Mouse (Mus musculus) cerebellum, adult (tissue): ENCODE measurements at regions not wholly inside any gene's neighbourhood (a gene's known extent, or its start where the extent isn't known, plus 50 kb on each side); places are given as distances from the start of the nearest gene placed in this dataset.
"Not testable (repeated sequence)": the region's sequence is repeated elsewhere in the genome, so short reads cannot be mapped to it uniquely, and the experiment has no call there.

Experiments
- ATAC-seq: cut with Nextera tagmentation; 2 replicates; pipeline ENCODE4 v1.9.2; 2017; ENCODE audit warnings: mild to moderate bottlenecking, moderate library complexity, mixed read lengths; ENCODE audit not compliant: insufficient number of reproducible peaks, low FRiP score, low TSS enrichment

DNA sequence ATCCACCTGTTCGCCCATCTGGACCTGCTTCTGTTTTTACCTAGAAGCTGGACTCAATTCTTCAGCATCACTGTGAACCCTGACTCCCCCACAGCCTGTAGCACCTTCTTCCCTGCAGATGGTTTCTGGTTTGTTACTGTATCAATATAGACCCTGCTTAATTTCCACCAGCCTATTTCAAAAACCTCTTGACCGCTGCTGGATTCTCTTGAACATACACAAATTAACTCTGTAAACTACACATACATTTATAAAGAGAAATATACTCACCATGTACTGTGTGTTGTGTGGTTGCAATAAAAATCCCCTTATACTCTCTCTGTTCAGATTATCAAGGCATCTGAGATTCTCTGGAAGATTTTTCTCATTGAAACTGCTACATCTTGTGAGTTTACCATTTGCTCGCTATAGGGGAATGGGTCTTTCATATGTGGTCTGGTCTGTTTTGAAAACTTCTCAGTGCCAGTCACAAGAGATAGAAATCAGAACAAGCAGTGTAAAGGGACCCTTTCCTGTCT lies 89.8 kb upstream of the Cpsf6 start:
- no peak for ATAC-seq

DNA sequence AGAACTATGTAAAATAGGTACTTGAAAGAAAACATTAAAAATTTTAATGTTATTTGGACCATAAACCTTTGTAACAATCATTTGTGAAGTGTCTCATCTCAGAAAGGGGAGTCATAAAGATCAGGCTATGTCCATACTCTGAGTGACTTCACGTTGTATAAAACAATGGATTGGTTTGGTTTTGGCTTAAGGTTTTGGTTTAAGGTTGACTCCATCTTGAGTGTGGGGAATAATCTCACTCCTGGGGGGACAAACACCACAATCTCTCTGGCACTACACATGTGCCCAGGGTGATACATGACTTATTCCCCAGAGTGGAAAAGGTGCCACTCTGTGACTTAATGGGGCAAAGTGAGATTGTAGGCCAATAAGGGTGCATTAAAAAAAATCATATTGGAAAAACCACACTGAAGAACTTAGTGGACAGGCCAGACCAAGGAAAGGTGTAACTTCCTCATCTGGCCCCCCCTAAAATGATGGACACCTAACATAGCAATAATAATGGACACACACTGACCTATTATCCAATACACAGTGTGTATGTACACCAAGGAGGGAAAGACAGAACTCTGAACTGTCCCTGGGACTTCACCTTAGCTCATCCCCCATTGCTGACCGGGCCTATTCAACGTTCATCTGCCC lies 89.2 kb upstream of the Cpsf6 start:
- no peak for ATAC-seq

DNA sequence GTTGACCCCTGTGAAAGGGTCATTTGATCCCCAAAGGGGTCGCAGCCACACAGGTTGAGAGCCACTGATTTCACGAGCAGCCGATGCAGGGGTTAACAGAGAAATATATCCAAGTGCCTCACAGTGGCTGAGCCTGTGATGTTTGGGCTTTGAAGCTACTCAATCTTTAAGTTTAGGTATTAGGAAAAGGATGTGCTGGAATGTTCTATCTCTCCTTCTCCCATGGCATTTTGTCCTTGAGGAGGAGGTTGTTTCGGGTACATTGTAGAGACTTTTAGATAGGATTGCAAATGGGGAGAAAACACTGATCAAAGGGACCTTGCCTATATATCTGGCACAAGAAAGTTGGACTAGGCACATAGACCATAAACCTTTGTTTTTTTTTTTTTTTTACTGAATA lies 88.6 kb upstream of the Cpsf6 start:
- ATAC-seq, result no peak

DNA sequence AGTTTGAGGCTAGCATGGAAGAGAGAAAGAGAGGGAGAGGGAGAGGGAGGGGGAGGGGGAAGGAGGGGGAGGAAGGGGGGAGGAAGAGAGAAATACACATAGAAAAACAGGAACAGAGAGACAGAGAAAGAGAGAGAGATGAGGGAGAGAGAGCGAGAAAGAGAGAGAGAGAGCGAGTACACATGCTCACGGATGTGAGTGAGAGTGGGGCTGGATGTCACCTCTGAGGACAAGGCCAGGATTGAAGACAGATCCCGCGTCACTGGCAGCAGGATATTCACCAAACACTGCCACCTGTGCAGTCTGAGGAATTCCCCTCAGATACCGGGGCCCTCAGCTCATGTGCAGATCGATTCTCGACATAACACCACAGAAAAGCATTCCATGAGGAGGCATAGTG lies 87.3 kb upstream of the Cpsf6 start:
- no peak for ATAC-seq

DNA sequence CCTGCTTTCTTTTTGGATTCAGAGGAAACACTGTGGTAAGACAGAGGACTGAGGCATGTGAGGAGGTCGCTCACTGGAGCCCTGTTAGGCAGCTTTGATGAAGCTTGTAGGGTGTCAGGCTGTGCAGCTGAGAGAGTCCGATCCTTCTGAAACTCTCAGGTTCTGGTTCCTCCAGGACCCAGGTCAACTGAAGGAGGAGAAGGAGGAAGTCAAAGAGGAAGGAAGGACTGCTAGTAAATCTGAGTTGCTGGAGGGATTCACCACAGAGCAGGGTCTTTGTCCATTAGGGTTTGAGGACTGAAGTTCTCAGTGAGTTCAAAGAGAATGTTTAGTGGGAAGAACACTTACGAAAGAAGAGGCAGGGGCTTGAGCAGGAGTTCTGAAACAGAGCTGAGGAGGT lies 86.6 kb upstream of the Cpsf6 start:
- ATAC-seq, result no peak

DNA sequence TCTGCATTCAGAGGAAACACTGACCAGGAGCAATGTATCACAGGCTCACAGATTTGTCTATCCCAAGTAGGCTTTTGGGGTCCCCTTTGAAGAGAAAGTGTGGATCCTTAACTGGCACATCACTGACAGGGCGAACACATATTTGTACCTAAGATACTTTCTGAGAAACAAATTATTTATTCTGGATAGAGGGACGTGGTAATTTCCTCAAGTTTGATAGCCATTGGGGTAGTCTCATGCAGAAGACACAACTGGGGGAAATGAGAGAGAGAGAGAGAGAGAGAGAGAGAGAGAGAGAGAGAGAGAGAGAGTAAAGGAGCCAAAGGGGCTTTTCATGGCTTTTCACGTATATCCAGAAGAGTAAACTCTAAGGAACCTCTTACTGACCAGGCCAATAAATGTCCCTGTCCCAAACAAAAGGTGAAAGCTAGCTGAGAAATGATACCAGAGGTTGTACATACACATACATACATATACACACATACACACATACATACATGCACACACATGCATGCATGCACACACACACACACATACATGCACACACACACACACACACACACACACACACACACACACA lies 85.9 kb upstream of the Cpsf6 start:
- no peak for ATAC-seq

DNA sequence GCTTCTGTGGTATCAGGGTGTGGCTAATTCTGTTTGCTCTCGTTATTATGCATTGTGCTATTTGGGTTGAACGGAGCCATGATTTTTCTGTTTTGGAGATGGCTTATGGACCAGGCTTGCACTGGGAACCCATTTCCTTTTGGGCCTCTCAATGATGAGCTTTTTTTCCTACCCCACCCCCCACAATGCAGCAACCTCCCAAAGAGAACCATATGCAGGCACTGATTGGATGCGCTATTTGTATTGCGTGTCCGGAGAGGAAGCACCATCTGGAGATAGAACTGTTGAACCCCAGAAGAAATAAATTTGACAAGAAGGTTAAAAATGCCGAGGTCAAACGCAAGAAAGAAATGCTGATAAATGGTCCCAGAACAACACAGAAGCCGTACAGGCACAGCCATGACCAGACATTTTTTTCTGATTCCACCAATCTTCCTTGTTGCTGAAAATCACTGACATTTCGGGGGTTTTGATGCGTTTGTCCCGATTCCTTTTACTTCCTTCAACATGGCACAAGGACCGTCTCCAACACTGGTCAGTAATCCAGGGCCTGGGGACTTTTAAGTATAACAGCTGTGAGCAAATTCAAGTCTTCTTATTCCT lies 85.3 kb upstream of the Cpsf6 start:
- no peak for ATAC-seq

DNA sequence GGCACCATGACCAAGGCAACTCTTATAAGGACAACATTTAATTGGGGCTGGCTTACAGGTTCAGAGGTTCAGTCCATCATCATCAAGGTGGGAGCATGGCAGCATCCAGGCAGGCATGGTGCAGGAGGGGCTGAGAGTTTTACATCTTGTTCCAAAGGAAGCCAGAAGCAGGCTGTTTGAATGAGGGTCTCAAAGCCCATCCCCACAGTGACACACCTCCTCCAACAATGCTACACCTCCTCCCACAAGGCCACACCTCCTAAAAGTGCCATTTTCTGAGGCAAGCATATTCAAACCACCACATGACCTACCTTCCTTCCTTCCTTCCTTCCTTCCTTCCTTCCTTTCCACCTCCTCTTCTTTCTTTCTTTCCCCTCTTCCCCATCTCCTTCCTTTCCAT lies 84.5 kb upstream of the Cpsf6 start:
- ATAC-seq, result not testable (repeated sequence)

DNA sequence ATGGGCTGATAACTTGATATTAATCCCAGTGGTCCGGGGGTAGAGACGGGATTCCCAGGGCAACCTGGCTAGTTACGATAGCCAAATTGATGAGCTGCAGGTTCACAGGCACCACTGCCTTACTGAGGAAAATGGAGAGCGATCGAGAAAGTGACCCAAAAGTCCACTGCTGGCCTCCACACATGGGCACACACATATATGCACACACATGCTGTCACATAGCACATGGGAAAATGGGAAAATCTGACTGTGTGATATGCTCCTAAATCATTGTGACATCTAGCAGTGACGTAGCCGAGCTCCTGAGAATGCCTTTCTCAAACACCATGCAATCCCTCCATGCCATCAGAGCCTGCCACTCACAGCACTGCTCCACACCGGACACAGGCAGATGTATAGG lies 83.8 kb upstream of the Cpsf6 start:
- ATAC-seq, result no peak

DNA sequence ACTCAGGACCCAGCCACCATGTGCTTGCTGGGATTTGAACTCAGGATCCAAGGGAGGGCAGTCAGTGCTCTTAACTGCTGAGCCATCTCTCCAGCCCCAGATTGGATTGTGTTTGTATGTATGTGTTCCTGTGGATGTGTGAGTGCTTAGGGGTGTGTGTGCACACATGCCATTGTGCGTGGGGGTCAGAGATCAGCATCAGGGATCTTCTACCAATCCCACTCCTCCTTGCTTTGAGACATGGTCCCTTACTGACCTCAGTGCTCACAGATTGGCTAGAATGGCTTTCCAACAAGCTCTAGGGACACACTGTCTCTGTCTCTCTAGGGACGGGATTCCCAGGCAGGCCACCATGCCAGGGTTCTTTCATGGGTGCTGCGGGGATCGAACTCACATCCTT lies 83.1 kb upstream of the Cpsf6 start:
- ATAC-seq, result no peak

DNA sequence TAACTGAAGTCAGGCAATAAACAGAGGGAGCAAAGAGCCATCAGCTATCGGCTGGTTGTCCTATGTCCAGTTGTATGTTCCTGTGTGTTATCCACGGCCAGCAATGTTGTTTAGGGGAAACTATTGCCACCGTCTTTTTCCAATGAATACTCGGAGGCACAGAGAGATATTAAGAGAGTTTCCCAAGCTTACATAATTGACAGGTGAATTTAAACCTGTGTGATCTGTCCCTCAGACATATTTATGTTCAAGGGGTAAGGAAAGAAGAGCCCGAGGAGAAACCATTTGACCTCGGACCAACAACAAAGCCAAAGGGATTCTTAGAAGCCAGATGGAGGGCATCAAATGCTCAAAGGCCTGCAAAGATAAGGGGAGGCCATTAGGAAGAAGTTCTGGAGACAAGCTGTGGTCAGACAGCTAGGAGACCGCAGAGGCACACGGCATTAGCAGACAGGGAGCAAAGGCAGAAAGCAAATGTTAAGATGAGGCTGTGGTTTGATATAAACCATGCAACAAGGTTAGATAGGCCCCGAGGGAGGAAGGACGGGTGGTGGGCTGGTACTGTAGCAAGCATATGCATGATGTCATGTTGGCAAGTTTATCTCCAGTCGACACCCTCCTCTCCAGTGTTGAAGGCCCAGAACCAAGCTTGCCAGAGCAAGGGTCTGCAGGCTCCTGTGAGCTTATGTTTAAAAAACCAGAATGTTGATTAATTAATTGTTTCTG lies 82.1 kb upstream of the Cpsf6 start:
- no peak for ATAC-seq

DNA sequence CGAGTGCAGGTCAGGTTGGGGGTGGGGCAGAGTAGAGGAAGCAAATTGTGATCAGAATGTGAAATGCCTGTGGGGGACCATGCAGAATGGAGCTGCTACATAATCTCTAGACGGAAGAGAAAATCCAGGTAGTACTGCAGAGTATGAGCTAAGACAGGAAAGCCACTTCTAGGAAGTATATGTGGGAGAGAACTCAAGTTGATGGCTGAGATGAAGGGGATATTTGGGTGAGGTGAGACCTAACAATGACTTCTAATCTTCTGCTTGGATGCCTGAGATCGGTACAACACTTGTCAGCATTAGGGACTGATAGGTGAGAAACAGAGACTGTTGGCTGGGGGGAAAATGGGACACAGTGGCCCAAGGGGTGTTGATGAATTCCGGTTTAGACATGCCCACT lies 81.4 kb upstream of the Cpsf6 start:
- no peak for ATAC-seq

DNA sequence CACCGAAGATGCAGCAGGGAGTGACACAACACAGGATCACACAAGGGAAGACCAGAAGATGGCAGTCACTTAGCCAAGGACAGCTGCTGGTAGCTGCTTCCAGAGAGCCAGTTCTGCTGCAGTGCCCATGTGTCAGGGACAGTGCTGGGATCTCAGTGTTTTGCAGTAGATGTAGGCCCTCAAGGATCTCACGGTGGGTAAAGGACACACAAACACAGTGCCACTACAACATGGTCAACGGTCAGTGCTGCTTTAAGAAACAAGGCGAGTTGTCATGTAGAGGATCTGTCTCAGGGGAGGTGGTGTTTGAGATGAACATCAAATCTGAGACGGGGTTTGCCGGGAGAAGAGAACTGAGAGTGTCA lies 80.5 kb upstream of the Cpsf6 start:
- ATAC-seq, result no peak

DNA sequence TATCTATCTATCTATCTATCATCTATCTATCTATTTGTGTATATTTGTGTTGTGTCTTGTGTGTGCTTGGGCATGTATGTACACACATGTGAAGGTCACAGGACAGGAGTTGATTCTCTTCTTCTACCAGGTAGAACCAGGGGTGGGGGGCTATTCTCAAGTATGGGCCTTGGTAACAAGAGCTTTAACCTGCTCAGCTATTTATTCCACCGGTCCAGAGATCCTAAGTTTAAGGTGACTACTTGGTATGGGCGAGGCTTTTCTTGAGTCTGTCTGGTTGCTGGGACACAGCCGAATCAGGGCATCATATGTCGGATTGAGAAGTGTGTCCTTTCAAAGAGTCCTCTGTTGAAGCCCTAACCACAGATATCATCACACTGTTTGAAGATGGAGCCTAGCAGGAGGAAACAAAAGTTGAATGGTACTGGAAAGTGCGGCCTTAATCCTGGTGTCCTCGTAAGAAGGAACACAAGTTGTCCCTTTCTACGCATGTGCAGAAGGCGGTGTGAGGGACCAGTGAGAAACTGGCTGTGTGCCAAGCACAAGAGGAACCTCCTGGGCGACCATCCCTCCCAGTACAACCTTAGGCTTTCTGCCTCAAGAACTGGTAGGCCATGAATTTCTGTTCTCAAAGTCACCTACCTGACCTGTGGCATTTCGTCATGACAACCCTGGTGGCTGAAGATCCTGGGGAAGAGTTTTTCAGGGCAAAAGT lies 80.0 kb upstream of the Cpsf6 start:
- ATAC-seq, result no peak

DNA sequence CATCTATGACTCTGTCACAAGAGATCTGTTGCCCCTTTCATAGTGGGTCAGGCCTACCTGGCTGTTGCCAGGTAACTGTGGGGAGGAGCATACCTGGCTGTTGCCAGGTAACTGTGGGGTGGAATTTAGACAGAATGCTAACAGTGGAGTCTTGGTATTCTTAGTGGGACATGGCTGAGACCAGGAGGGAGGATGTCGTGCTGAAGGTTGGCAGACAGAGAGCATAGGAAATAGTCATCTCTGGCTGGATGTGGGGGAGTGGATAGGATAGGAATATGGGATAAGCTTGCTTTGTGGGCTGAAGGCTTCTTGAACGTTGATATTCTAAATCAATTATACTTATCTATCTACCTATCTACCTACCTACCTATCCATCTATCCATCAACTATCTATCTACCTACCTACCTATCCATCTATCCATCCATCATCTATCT lies 79.2 kb upstream of the Cpsf6 start:
- no peak for ATAC-seq

DNA sequence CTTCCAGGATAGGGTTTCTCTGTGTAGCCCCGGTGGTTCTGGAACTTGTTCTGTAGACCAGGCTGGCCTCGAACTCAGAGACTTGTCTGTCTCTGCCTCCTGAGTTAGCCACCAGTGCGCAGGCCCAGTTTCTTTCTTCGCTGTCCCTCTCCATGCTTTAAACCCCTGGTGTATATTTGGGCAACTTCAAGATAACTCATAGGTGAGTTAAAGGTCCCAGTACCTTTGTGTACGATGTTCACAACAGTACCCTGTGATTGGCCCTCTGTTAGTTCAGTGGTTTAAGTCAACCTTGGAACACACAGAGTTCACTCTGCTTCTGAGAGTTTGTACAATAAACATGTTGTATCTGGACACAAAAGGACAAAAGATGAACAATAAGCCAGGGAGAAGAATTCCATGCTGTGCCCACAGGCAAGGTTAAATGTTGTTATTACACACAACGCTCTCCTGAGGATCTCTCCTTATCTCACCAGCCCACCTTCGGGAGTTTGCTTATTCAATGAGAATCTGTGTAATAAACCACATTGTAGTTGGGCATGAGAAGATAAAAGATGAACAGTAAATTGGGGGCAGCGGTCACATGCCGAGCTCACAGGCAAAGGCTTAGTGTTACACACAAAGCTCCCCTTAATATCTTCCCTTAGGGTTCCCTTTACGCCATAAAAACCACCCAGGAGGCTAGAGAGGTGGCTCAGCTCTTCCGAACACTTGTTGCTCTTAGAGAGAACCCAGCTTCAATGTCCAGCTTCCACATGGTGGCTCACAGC lies 78.6 kb upstream of the Cpsf6 start:
- no peak for ATAC-seq

DNA sequence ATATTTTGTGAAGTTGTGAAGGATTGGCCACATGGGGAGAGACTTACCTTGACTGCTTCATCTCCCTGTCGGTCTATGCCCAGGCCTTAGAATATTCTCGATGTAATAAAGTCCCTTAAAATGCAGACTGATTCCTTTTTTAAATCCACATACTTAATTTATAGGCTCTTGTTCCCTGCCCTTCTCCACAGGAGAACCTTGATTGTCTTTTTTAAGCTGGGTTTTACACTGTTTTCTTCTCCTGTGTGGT lies 77.8 kb upstream of the Cpsf6 start:
- ATAC-seq, result no peak

DNA sequence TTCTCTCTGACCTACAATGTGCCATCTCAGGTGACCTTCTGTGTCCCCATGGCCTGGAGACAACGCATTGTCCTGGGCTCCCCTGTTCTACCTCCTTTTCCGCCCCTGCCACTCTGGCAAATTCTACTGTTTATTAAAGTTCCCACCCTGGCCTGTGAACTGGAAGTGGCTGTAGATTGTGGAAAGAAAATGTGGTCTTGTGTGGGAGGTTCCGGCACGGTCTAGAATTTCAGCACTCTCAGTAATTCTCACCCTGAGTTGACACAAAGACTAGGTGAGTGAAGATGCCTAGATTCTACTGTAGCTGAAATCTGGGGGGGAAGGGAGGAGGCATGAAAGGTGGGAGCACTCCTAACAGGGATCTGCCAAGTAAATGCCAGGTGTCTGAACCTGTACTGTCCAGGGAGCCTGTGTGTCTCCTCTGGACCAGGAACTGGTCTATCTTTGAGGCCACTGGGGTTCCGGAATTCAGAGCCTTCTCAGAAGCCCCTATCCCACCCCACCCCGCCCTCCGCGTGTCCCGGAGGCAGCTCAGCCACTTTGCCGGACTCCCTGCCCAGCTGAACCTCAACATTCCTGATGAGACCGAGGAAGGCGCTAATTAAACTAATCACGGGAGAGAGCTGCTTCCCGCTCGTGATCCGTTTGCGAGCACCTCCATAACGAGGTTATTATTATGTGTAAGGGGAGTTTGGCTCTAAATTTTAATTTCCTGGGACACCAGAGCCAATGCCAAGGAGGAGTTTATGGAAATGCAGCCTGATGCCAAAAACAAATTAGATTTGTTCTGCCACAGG lies 77.3 kb upstream of the Cpsf6 start:
- ATAC-seq, result no peak

DNA sequence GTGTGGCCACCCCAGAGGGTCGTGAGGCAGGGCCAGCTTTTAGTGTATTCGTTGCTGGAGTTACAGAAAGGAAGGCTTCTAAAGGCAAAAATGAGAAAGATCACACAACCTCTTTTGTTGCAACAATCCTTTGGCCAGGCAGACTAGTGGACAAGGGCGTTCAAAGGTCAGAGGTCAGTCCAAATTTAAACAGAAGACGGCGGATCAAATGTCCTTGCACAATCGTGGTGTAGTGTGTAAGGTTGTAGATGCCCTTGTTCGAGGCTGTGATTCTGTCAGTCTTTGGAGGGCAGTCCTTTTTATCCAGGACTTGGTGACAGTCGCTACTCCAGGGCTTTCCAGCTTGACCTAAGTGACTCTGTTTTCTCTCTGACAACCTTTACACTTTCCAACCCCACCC lies 76.6 kb upstream of the Cpsf6 start:
- ATAC-seq, result no peak
